In genomic region chr4:134252911-134253721, GRCm38 (mm10) we compare ENCODE assay signal across 8 mouse cellular contexts. TPM values are rescaled to one million over a fixed set of nuclear protein-coding genes. Genes with fewer than 3 reads are reported as not detected.
DNase-seq lines count a peak whose midpoint lies in the region; ATAC-seq lines count a peak whose summit lies in the region.

No protein-coding gene starts in this region.

- peaks cover 85% of the 10 kb centered on the region for H3K4me1 ChIP-seq in heart, embryonic 10.5 days
- H3K4me1 ChIP-seq in forebrain, embryonic 10.5 days = peaks cover 96% of the 10 kb centered on the region
- H3K4me1 ChIP-seq in kidney, embryonic 14.5 days (ENCODE audit: control insufficient read depth, insufficient read depth, low read length) = peaks cover 51% of the 10 kb centered on the region
- peaks cover 47% of the 10 kb centered on the region for H3K4me1 ChIP-seq in midbrain, embryonic 15.5 days

- peak overlapping the region; percentile 60 for H3K4me3 ChIP-seq in heart, embryonic 10.5 days
- peak overlapping the region; percentile 58 for H3K4me3 ChIP-seq in forebrain, embryonic 10.5 days
- peak overlapping the region; percentile 46 for H3K4me3 ChIP-seq in kidney, embryonic 14.5 days (ENCODE audit: low read length)
- H3K4me3 ChIP-seq in midbrain, embryonic 15.5 days = peak overlapping the region; percentile 60

- 10% methylated on average over 15 of the region's 15 CpGs for WGBS in heart, embryonic 10.5 days
- WGBS in forebrain, embryonic 10.5 days = 2% methylated on average over 15 of the region's 15 CpGs
- 9% methylated on average over 15 of the region's 15 CpGs for WGBS in kidney, embryonic 14.5 days
- 11% methylated on average over 15 of the region's 15 CpGs for WGBS in midbrain, embryonic 15.5 days

- ATAC-seq in kidney, embryonic 14.5 days (ENCODE audit: low FRiP score, low TSS enrichment) = no peak
- no peak for ATAC-seq in midbrain, embryonic 15.5 days (replicated peaks)
- ATAC-seq in megakaryocyte progenitor cell, adult 5-6 weeks (replicated peaks; ENCODE audit: poor library complexity) = no peak
- ATAC-seq in frontal cortex, adult (ENCODE audit: low TSS enrichment) = no peak

- H3K27ac ChIP-seq in heart, embryonic 10.5 days = peak overlapping the region; percentile 88
- H3K27ac ChIP-seq in forebrain, embryonic 10.5 days = peak overlapping the region; percentile 79
- H3K27ac ChIP-seq in kidney, embryonic 14.5 days (ENCODE audit: low read depth, low read length) = peak overlapping the region; percentile 37; the same call in 1 of the 2 replicates
- H3K27ac ChIP-seq in midbrain, embryonic 15.5 days = no peak overlapping the region

- H3K4me2 ChIP-seq in kidney, embryonic 14.5 days (replicated peaks; ENCODE audit: low read depth, low read length) = peak overlapping the region; percentile 79
- peak overlapping the region; percentile 76; the same call in 1 of the 2 replicates for H3K4me2 ChIP-seq in midbrain, embryonic 15.5 days

- H3K27me3 ChIP-seq in heart, embryonic 10.5 days (ENCODE audit: insufficient read depth, poor library complexity, severe bottlenecking) = peaks cover 58% of the 10 kb centered on the region
- peaks cover 88% of the 10 kb centered on the region for H3K27me3 ChIP-seq in forebrain, embryonic 10.5 days (ENCODE audit: poor library complexity, severe bottlenecking)
- peaks cover 47% of the 10 kb centered on the region for H3K27me3 ChIP-seq in kidney, embryonic 14.5 days (ENCODE audit: control insufficient read depth, insufficient read depth, low read length)
- H3K27me3 ChIP-seq in midbrain, embryonic 15.5 days (replicated peaks) = peaks cover 63% of the 10 kb centered on the region

- H3K9ac ChIP-seq in kidney, embryonic 14.5 days (ENCODE audit: low read depth, low read length) = peak overlapping the region; percentile 53; the same call in 1 of the 2 replicates
- no peak overlapping the region for H3K9ac ChIP-seq in midbrain, embryonic 15.5 days

- intact Hi-C loops in heart, postnatal 25 days (cut with DNase I) = no loop called here

- no peaks in the 10 kb centered on the region for H3K9me3 ChIP-seq in heart, embryonic 10.5 days
- no peaks in the 10 kb centered on the region for H3K9me3 ChIP-seq in forebrain, embryonic 10.5 days
- H3K9me3 ChIP-seq in kidney, embryonic 14.5 days (ENCODE audit: control insufficient read depth, low read length) = no peaks in the 10 kb centered on the region
- H3K9me3 ChIP-seq in midbrain, embryonic 15.5 days = no peaks in the 10 kb centered on the region

- H3K36me3 ChIP-seq in heart, embryonic 10.5 days = no peaks in the 10 kb centered on the region
- H3K36me3 ChIP-seq in forebrain, embryonic 10.5 days (replicated peaks) = no peaks in the 10 kb centered on the region
- no peaks in the 10 kb centered on the region for H3K36me3 ChIP-seq in kidney, embryonic 14.5 days (ENCODE audit: control insufficient read depth, insufficient read depth, low read length)
- H3K36me3 ChIP-seq in midbrain, embryonic 15.5 days (replicated peaks) = no peaks in the 10 kb centered on the region

- no peak for DNase-seq in heart, embryonic 10.5 days (ENCODE audit: low spot score)
- DNase-seq in heart, postnatal 25 days (ENCODE audit: low spot score) = no peak
- no peak for DNase-seq in forebrain, embryonic 10.5 days (ENCODE audit: extremely low spot score, low spot score)
- no peak for DNase-seq in spleen, adult 12 weeks (ENCODE audit: low spot score)

RNA-seq across cellular contexts. Expression of gene Grrp1, which starts 0.8 kb away (rescaled TPM):
- polyA plus RNA-seq in heart, embryonic 10.5 days (2016; fragmentation: Nextera tagmentation; extraction: Ambion mirVana) = 6.3 and 8.8 TPM in 2 replicates
- 1 to 10 TPM; 6.0 to 7.6 TPM for total RNA-seq in heart, postnatal 25 days (2021)
- 8.3 and 8.4 TPM in 2 replicates for polyA plus RNA-seq in forebrain, embryonic 10.5 days (2016; fragmentation: Nextera tagmentation; extraction: Ambion mirVana)
- polyA plus RNA-seq in kidney, embryonic 14.5 days (2014; fragmentation: Nextera tagmentation; extraction: Ambion mirVana) = 9.2 and 12.8 TPM in 2 replicates
- polyA plus RNA-seq in midbrain, embryonic 15.5 days (2015; fragmentation: Nextera tagmentation; extraction: Ambion mirVana) = 13.6 and 14.4 TPM in 2 replicates
- not detected in 2 replicates for total RNA-seq in megakaryocyte progenitor cell, adult 5-6 weeks (2015)
- not detected in 2 replicates for total RNA-seq in megakaryocyte progenitor cell, adult 5-6 weeks (2017)

RNA-seq across cellular contexts. Expression of gene Gm30191, which starts 6.4 kb away (rescaled TPM):
- not detected in 2 replicates for polyA plus RNA-seq in heart, embryonic 10.5 days (2016; fragmentation: Nextera tagmentation; extraction: Ambion mirVana)
- not detected for total RNA-seq in heart, postnatal 25 days (2021)
- 0.24 TPM in 1 of 2 replicates, not detected in the other for polyA plus RNA-seq in forebrain, embryonic 10.5 days (2016; fragmentation: Nextera tagmentation; extraction: Ambion mirVana)
- polyA plus RNA-seq in kidney, embryonic 14.5 days (2014; fragmentation: Nextera tagmentation; extraction: Ambion mirVana) = not detected in 2 replicates
- not detected in 2 replicates for polyA plus RNA-seq in midbrain, embryonic 15.5 days (2015; fragmentation: Nextera tagmentation; extraction: Ambion mirVana)
- total RNA-seq in megakaryocyte progenitor cell, adult 5-6 weeks (2015) = not detected in 2 replicates
- total RNA-seq in megakaryocyte progenitor cell, adult 5-6 weeks (2017) = not detected in 2 replicates

RNA-seq across cellular contexts. Expression of gene Zfp593, which starts 7.7 kb away (rescaled TPM):
- 13.3 and 15.3 TPM in 2 replicates for polyA plus RNA-seq in heart, embryonic 10.5 days (2016; fragmentation: Nextera tagmentation; extraction: Ambion mirVana)
- total RNA-seq in heart, postnatal 25 days (2021) = 1 to 10 TPM; 3.1 to 3.2 TPM
- 20.7 and 22.7 TPM in 2 replicates for polyA plus RNA-seq in forebrain, embryonic 10.5 days (2016; fragmentation: Nextera tagmentation; extraction: Ambion mirVana)
- polyA plus RNA-seq in kidney, embryonic 14.5 days (2014; fragmentation: Nextera tagmentation; extraction: Ambion mirVana) = 17.5 and 18.9 TPM in 2 replicates
- 13.0 and 15.3 TPM in 2 replicates for polyA plus RNA-seq in midbrain, embryonic 15.5 days (2015; fragmentation: Nextera tagmentation; extraction: Ambion mirVana)
- total RNA-seq in megakaryocyte progenitor cell, adult 5-6 weeks (2015) = 11.7 and 11.8 TPM in 2 replicates
- total RNA-seq in megakaryocyte progenitor cell, adult 5-6 weeks (2017) = 12.5 and 12.7 TPM in 2 replicates

RNA-seq across cellular contexts. Expression of gene E130218I03Rik, which starts 9.7 kb away (rescaled TPM):
- 0.19 and 0.28 TPM in 2 replicates for polyA plus RNA-seq in heart, embryonic 10.5 days (2016; fragmentation: Nextera tagmentation; extraction: Ambion mirVana)
- not detected for total RNA-seq in heart, postnatal 25 days (2021)
- polyA plus RNA-seq in forebrain, embryonic 10.5 days (2016; fragmentation: Nextera tagmentation; extraction: Ambion mirVana) = 0.72 and 0.90 TPM in 2 replicates
- polyA plus RNA-seq in kidney, embryonic 14.5 days (2014; fragmentation: Nextera tagmentation; extraction: Ambion mirVana) = 0.41 TPM in 1 of 2 replicates, not detected in the other
- 0.19 and 0.30 TPM in 2 replicates for polyA plus RNA-seq in midbrain, embryonic 15.5 days (2015; fragmentation: Nextera tagmentation; extraction: Ambion mirVana)
- total RNA-seq in megakaryocyte progenitor cell, adult 5-6 weeks (2015) = not detected in 2 replicates
- total RNA-seq in megakaryocyte progenitor cell, adult 5-6 weeks (2017) = 0.14 TPM in 1 of 2 replicates, not detected in the other

RNA-seq across cellular contexts. Expression of gene Cnksr1, which starts 14.9 kb away (rescaled TPM):
- 1.2 TPM in 2 replicates for polyA plus RNA-seq in heart, embryonic 10.5 days (2016; fragmentation: Nextera tagmentation; extraction: Ambion mirVana)
- total RNA-seq in heart, postnatal 25 days (2021) = 1 to 10 TPM; 2.9 to 3.0 TPM
- polyA plus RNA-seq in forebrain, embryonic 10.5 days (2016; fragmentation: Nextera tagmentation; extraction: Ambion mirVana) = 0.97 and 1.1 TPM in 2 replicates
- polyA plus RNA-seq in kidney, embryonic 14.5 days (2014; fragmentation: Nextera tagmentation; extraction: Ambion mirVana) = 5.0 and 6.4 TPM in 2 replicates
- polyA plus RNA-seq in midbrain, embryonic 15.5 days (2015; fragmentation: Nextera tagmentation; extraction: Ambion mirVana) = 0.42 TPM in 1 of 2 replicates, not detected in the other
- total RNA-seq in megakaryocyte progenitor cell, adult 5-6 weeks (2015) = not detected in 2 replicates
- not detected in 2 replicates for total RNA-seq in megakaryocyte progenitor cell, adult 5-6 weeks (2017)
